Mouse (Mus musculus) midbrain, embryonic 16.5 days (tissue): ENCODE data around the gene Fmnl2. TPM values are rescaled to one million over a fixed set of nuclear protein-coding genes. Genes with fewer than 3 reads are reported as not detected.

Source experiments
- ATAC-seq: fragments of 200-750 bp; cut with Nextera tagmentation; 2 replicates; pipeline ENCODE4 v1.8.0; 2017; ENCODE audit warnings: moderate TSS enrichment
- H3K27ac ChIP-seq: fragments of 300-500 bp; sonication (generic); 2 replicates; pipeline ENCODE4 v1.5.1; 2014; ENCODE audit warnings: mild to moderate bottlenecking, low read length, mixed read lengths
- H3K27me3 ChIP-seq: fragments of 300-500 bp; sonication (generic); 2 replicates; pipeline ENCODE4 v1.6.1; 2014; ENCODE audit warnings: low read depth, low read length, mixed read lengths; ENCODE audit not compliant: control insufficient read depth, insufficient read depth
- H3K36me3 ChIP-seq: fragments of 300-500 bp; sonication (generic); 2 replicates; pipeline ENCODE4 v1.6.1; 2014; ENCODE audit warnings: mild to moderate bottlenecking, low read length, moderate library complexity, mixed read lengths; ENCODE audit not compliant: control insufficient read depth, insufficient read depth
- H3K4me1 ChIP-seq: fragments of 300-500 bp; sonication (generic); 2 replicates; pipeline ENCODE4 v1.6.1; 2014; ENCODE audit warnings: mild to moderate bottlenecking, low read length, mixed read lengths; ENCODE audit not compliant: control insufficient read depth, insufficient read depth
- H3K4me2 ChIP-seq: fragments of 300-500 bp; sonication (generic); 2 replicates; pipeline ENCODE4 v1.6.1; 2014; ENCODE audit warnings: mild to moderate bottlenecking, low read length, mixed read lengths
- H3K4me3 ChIP-seq: fragments of 300-500 bp; sonication (generic); 2 replicates; pipeline ENCODE4 v1.5.1; 2014; ENCODE audit warnings: low read depth, mild to moderate bottlenecking, low read length, moderate library complexity, mixed read lengths
- H3K9ac ChIP-seq: fragments of 300-500 bp; sonication (generic); 2 replicates; pipeline ENCODE4 v1.6.1; 2014; ENCODE audit warnings: low read depth, low read length, mixed read lengths
- H3K9me3 ChIP-seq: fragments of 300-500 bp; sonication (generic); replicated peaks from 2 replicates; pipeline ENCODE4 v1.6.1; 2014; ENCODE audit warnings: mild to moderate bottlenecking, low read length, mixed read lengths; ENCODE audit not compliant: control insufficient read depth, poor library complexity, severe bottlenecking
- WGBS: fragments of 180-500 bp; shearing (Covaris S2); extraction: QIAGEN DNeasy Blood & Tissue Kit; methylation state at CpG from one replicate; pipeline ENCODE4 v1.1.7; 2014; 5-methylcytosine and 5-hydroxymethylcytosine counted together
- polyA plus RNA-seq: library from polyadenylated mRNA; unstranded; fragments of >200 nt; fragmentation: Nextera tagmentation; extraction: Ambion mirVana; gene quantifications from 2 replicates; pipeline ENCODE4 v1.2.1, GENCODE M21; 2015

Fmnl2 gene
- polyA plus RNA-seq, result 7.6 and 9.4 TPM in 2 replicates

- under 1% methylated on average over 90 of the region's 114 CpGs for WGBS
- Histone ChIP-seq H3K4me3 (peak within 1 kb of the TSS; percentile 97), H3K27me3 (no peaks in the 10 kb centered on the region), H3K4me1 (peaks cover 29% of the 10 kb centered on the region), H3K9ac (peak within 1 kb of the TSS; percentile 96), H3K27ac (peak within 1 kb of the TSS; percentile 90), H3K9me3 (no peaks in the 10 kb centered on the region), H3K4me2 (peak within 1 kb of the TSS; percentile 97), H3K36me3 (no peaks in the 10 kb centered on the region)
- ATAC-seq, result peak; percentile 95
Observed at GRCm38 (mm10) chr2:52857611-52858528, at the start of gene Fmnl2. Gene Fmnl2 (plus strand): TSS chr2:52857860.

- H3K4me2 ChIP-seq, result no peak overlapping the region
- no peak for ATAC-seq
- no peaks in the 10 kb centered on the region for H3K9me3 ChIP-seq
- 78% methylated on average over 5 of the region's 5 CpGs for WGBS
- no peaks in the 10 kb centered on the region for H3K27me3 ChIP-seq
- H3K27ac ChIP-seq, result no peak overlapping the region
- H3K36me3 ChIP-seq, result no peaks in the 10 kb centered on the region
- no peak overlapping the region for H3K4me3 ChIP-seq
- no peaks in the 10 kb centered on the region for H3K4me1 ChIP-seq
- no peak overlapping the region for H3K9ac ChIP-seq
Observed at GRCm38 (mm10) chr2:52809988-52810387, 47.7 kb upstream of the Fmnl2 start.

- WGBS, result 44% methylated on average over 5 of the region's 5 CpGs
Observed at GRCm38 (mm10) chr2:52811691-52812090, 46.0 kb upstream of the Fmnl2 start.

GRCm38 (mm10) chr2:52817341-52817740 is 40.3 kb upstream of the Fmnl2 start:
- Histone ChIP-seq H3K4me2 (no peak overlapping the region), H3K4me1 (no peaks in the 10 kb centered on the region), H3K27me3 (no peaks in the 10 kb centered on the region), H3K36me3 (no peaks in the 10 kb centered on the region), H3K9ac (no peak overlapping the region), H3K9me3 (no peaks in the 10 kb centered on the region), H3K4me3 (no peak overlapping the region), H3K27ac (no peak overlapping the region)
- WGBS, result 79% methylated on average over 1 of the region's 1 CpGs
- no peak for ATAC-seq

More at GRCm38 (mm10) chr2:52811691-52812090, 46.0 kb upstream of the Fmnl2 start:
- no peaks in the 10 kb centered on the region for H3K36me3 ChIP-seq
- no peak overlapping the region for H3K4me2 ChIP-seq
- ATAC-seq, result no peak
- H3K4me3 ChIP-seq, result no peak overlapping the region
- H3K9ac ChIP-seq, result no peak overlapping the region
- no peak overlapping the region for H3K27ac ChIP-seq
- H3K27me3 ChIP-seq, result no peaks in the 10 kb centered on the region
- H3K9me3 ChIP-seq, result no peaks in the 10 kb centered on the region
- H3K4me1 ChIP-seq, result no peaks in the 10 kb centered on the region

- Histone ChIP-seq H3K27ac (no peak overlapping the region), H3K27me3 (no peaks in the 10 kb centered on the region), H3K9me3 (no peaks in the 10 kb centered on the region), H3K4me1 (no peaks in the 10 kb centered on the region), H3K36me3 (no peaks in the 10 kb centered on the region), H3K4me2 (no peak overlapping the region), H3K4me3 (no peak overlapping the region), H3K9ac (no peak overlapping the region)
- ATAC-seq, result no peak
- 79% methylated on average over 4 of the region's 4 CpGs for WGBS
Observed at GRCm38 (mm10) chr2:52818944-52819343, 38.7 kb upstream of the Fmnl2 start.

GRCm38 (mm10) chr2:52822214-52822613 is 35.4 kb upstream of the Fmnl2 start:
- Histone ChIP-seq H3K27ac (no peak overlapping the region), H3K4me3 (no peak overlapping the region), H3K4me2 (no peak overlapping the region), H3K4me1 (no peaks in the 10 kb centered on the region), H3K9ac (no peak overlapping the region), H3K27me3 (no peaks in the 10 kb centered on the region), H3K36me3 (no peaks in the 10 kb centered on the region), H3K9me3 (no peaks in the 10 kb centered on the region)
- WGBS, result 82% methylated on average over 2 of the region's 2 CpGs
- no peak for ATAC-seq

GRCm38 (mm10) chr2:52828077-52828476 is 29.6 kb upstream of the Fmnl2 start:
- ATAC-seq, result no peak
- no peaks in the 10 kb centered on the region for H3K27me3 ChIP-seq
- no peak overlapping the region for H3K4me2 ChIP-seq
- H3K9me3 ChIP-seq, result no peaks in the 10 kb centered on the region
- no peaks in the 10 kb centered on the region for H3K36me3 ChIP-seq
- 88% methylated on average over 4 of the region's 4 CpGs for WGBS
- H3K4me1 ChIP-seq, result no peaks in the 10 kb centered on the region
- no peak overlapping the region for H3K27ac ChIP-seq
- no peak overlapping the region for H3K4me3 ChIP-seq
- H3K9ac ChIP-seq, result no peak overlapping the region

- Histone ChIP-seq H3K9ac (no peak overlapping the region), H3K4me3 (no peak overlapping the region), H3K4me1 (no peaks in the 10 kb centered on the region), H3K9me3 (no peaks in the 10 kb centered on the region), H3K4me2 (no peak overlapping the region), H3K27ac (no peak overlapping the region), H3K27me3 (no peaks in the 10 kb centered on the region), H3K36me3 (no peaks in the 10 kb centered on the region)
- ATAC-seq, result no peak
- 89% methylated on average over 4 of the region's 4 CpGs for WGBS
Observed at GRCm38 (mm10) chr2:52830513-52830912, 27.1 kb upstream of the Fmnl2 start.

GRCm38 (mm10) chr2:52831585-52831984 is 26.1 kb upstream of the Fmnl2 start:
- WGBS, result 95% methylated on average over 2 of the region's 2 CpGs
- no peak overlapping the region for H3K9ac ChIP-seq

More at GRCm38 (mm10) chr2:52831585-52831984, 26.1 kb upstream of the Fmnl2 start:
- no peak overlapping the region for H3K27ac ChIP-seq
- H3K27me3 ChIP-seq, result no peaks in the 10 kb centered on the region
- no peaks in the 10 kb centered on the region for H3K4me1 ChIP-seq
- ATAC-seq, result no peak
- H3K4me2 ChIP-seq, result no peak overlapping the region
- no peaks in the 10 kb centered on the region for H3K36me3 ChIP-seq
- H3K9me3 ChIP-seq, result no peaks in the 10 kb centered on the region
- no peak overlapping the region for H3K4me3 ChIP-seq
